Mouse (Mus musculus) heart, postnatal 0 days (tissue): ENCODE measurements around the gene Efna5.

Experiments
- CTCF ChIP-seq: IDR thresholded peaks from 2 replicates; pipeline ENCODE4 v1.5.1; 2016; ENCODE audit warnings: antibody characterized with exemption, control low read depth, low read depth
- EP300 ChIP-seq: IDR thresholded peaks from 2 replicates; pipeline ENCODE4 v1.6.1; 2016; ENCODE audit warnings: antibody characterized with exemption, low read depth

- TF ChIP-seq CTCF (no peak), EP300 (no peak)
Measured at GRCm38 (mm10) chr17:62640654-62641053, 240.5 kb downstream of the Efna5 start.
